Mouse (Mus musculus) urinary bladder, postnatal 4 days (tissue): ENCODE results near the gene Zdhhc4.

Experiments
- DNase-seq, 2 experiments: peaks; one replicate each; pipeline ENCODE4 v3.0.0; 2021 to 2022; ENCODE audit warnings: low spot score in 2 of 2

Gene Zdhhc4

GRCm38 (mm10) chr5:143272540-143273330 is 56.3 kb downstream of the Zdhhc4 start:
- no peak for DNase-seq

GRCm38 (mm10) chr5:143272108-143272507 is 56.9 kb downstream of the Zdhhc4 start:
- no peak for DNase-seq

GRCm38 (mm10) chr5:143271642-143272041 is 57.4 kb downstream of the Zdhhc4 start:
- DNase-seq = no peak

- DNase-seq = no peak
Observed at GRCm38 (mm10) chr5:143270151-143270519, 58.9 kb downstream of the Zdhhc4 start.

- DNase-seq = peak; percentile 57 to 70
Observed at GRCm38 (mm10) chr5:143269363-143270150, 59.5 kb downstream of the Zdhhc4 start, which contains the start of gene Zfp316. Gene Zfp316 (minus strand): TSS chr5:143270022.

- DNase-seq = no peak
Observed at GRCm38 (mm10) chr5:143268985-143269362, 60.1 kb downstream of the Zdhhc4 start.

- no peak for DNase-seq
Observed at GRCm38 (mm10) chr5:143266794-143267193, 62.3 kb downstream of the Zdhhc4 start.
